Mouse (Mus musculus) naive thymus-derived CD4-positive, alpha-beta T cell, adult 2 months (primary cell): Measurements from ENCODE around the gene Gins1.

ENCODE experiments used
- DNase-seq: peaks from one replicate; pipeline ENCODE4 v3.0.0-alpha.2; 2011; ENCODE audit warnings: low read depth

Gene Gins1

DNA sequence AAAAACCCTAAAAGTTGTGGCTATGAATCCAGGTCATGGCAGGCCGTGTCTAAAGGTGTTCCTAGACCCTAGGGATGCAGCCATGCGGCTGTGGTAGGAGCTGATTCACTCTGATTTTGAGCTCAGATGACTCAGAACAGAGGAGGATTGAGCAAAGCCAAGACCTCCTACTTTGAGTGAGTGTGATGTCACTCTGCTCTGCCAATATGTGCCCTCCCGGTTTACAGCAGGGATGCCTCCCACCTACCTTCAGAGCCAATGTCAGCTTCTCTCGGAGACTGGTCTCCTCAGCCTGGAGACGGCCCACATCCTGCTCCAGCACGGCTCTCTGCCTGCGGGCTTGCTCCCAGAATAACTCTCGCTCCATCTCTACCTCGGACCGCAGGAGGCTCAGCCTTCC, 54.3 kb downstream of the Gins1 start:
- DNase-seq = no peak

DNA sequence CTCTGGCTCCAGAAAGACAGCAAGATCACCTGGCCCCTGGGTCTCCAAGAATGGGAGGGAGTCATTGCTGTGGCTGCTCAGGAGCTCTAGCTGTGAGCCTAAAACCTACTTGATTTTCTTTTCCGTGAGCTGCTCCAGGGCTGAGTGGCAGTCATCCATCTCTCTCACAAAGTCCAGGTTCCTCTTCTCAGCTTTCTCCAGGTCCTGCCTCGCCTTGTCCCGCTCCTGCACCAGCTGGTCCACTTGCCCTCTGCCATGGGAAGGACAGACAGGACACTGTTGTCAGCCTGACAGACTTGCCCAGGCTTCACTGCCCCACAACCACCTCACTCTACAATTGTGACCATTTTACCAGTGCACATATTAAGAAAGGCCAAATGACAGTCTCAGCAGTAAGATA, 58.0 kb downstream of the Gins1 start:
- no peak for DNase-seq

DNA sequence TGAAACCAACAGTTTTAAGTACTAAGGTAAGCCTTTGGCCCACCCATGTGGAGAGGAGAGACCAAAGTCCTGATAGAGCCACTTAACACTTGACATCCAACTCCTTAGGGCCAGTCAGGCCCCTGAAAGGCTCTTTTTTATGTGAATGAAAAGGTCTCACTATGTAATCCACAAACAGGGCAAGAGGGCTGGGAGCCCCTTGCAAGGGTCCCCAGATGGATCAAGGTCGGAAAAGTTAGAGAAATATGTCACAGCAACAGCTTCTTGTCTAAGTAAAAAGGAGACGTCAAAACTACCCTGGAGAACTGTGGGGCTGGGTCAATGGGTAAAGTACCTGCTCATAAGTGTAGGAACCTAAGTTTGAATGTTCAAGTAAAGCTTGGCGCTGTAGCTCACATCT, 59.4 kb downstream of the Gins1 start:
- no peak for DNase-seq

DNA sequence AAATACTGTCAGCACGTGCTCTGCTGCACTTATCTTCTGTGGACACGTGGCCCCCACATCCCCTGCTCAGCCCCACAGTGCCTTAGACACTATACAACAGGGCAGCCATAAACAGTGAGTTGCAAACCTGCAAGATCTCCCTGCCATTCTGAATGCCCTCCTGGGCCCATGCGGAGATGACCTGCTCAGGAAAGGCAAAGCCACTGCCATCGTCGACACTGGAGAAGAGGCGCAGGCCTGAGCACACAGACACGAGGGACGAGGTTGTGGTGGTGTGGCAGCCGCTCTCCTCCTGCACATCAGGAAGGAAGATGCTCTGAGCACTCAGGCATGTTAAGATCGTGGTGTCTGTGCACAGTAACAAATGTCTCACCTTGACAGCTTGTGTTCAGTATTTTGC, 60.8 kb downstream of the Gins1 start:
- no peak for DNase-seq

DNA sequence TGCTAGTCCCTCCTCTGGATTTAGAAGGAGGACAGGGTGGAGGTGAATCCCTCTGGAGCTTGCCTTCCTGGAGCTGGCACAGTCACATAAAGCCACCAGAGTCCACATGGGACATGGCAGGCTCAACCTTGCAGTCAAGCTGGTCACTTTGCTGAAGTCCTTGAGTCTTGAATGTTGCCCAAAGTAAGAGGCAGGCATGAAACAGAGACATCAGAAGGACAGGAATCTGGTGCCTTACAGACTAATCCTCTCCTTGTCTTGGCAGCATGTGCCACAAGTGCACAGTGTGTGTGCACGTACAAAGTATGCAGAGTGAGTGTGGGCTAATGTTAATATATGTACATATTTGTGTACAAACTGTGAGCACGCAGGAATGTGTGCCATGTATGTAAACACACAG, 62.3 kb downstream of the Gins1 start:
- no peak for DNase-seq

DNA sequence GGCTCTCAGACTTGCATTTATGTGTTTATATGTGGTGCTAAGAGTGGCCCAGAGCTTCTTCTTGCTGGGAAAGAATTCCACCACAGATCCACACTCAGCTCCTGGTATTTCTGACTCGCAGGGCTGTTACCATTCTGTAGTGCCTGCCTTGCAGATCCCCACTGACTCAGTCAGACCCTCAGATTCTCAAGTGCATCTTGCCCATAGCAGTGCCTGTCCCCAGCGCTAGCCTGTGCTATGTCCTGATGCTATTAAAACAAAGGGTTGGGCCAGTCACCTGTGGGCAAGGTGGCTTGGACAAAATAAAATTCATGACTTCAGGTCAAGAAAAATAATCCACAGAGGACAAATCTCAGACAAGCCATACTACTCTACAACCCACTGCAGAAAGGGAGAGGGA, 64.0 kb downstream of the Gins1 start:
- DNase-seq = no peak

DNA sequence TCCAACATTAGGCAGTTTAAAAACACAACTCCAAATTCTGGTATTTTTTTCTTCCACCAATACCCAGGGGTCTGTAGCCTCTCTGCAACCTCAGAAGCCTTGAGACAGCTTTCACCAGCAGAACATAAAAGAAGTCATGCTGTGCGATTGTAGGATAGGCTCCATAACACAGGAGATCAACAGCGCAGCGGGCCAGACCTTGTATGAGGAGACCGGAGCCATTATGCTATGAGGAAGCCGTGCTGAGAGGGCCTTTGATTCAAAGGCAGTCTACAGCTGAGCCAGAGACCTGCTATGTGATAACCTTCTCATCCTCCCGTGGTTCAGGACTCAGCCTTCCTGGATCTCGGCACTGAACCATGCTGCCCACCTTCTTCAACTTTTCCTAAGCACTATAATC, 66.7 kb downstream of the Gins1 start:
- DNase-seq = no peak

DNA sequence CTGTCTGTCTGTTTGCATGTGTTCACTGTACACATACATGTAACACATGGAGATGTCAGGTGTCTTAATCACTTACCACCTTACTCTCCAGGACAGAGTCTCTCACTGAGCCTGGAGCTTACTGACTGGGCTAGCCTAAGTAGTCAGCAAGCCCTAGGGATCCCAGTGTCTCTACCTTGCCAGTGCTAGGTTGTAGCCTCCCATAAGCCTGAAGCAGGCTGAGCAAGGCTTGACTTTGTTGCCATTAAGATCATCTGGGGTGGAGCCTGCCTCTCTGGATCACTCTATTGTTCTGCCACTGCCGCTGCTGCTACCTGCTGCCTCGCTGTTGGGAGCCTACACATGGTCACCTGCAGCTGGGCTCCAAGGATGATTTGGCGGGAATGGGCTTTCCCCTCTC, 67.5 kb downstream of the Gins1 start:
- DNase-seq = no peak

DNA sequence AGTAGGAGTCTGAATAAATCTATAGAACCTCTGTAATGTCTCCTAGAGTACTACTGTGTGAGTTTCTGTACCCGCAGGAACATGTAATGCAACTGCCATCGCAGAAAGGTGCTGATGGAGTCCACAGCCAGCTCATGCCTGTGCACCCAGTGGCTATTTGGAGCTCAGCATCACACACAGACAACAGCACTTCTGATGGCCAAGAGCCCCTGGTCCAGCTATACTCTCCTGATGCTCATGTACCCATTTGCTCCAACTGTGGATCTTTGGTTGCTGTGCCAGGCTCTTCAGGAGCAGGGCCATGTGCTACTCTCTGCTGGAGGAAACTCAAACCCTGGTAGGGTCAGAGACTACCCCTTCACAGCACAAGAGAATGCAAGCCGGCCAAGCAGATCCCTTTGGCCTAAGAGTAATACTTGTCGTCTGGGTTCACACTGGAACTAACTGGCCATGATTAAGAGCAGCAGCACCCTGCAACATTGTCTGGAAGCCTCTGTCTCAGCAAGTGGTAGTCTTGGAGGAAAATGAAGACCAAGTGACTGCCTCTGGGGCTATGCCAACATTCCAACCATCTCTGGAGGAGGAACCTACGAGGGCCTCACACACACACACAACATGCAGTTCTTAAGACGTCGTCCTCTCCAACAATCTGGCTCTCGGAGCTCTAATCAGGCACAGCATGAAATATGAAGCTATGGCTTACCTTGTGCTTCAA, 68.4 kb downstream of the Gins1 start:
- DNase-seq = no peak

DNA sequence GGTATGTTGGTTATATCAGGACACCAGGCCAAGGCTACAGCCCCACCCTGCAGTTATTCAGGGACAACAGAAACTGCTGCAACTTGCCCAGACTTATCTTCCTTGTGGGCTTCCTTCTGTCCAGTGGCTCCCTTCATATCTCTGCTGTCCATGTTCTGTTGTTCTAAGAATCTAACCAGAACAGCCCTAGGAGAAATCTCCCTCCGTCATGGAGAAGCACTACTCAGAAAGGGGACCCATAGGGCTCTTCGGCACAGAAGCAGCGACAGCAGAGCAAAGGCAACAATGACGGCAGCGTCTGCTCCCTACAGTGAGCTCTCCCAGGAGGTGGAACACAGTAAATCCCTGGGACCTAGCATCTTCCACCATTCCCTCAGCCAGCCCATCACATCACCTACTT, 71.7 kb downstream of the Gins1 start:
- DNase-seq = no peak

DNA sequence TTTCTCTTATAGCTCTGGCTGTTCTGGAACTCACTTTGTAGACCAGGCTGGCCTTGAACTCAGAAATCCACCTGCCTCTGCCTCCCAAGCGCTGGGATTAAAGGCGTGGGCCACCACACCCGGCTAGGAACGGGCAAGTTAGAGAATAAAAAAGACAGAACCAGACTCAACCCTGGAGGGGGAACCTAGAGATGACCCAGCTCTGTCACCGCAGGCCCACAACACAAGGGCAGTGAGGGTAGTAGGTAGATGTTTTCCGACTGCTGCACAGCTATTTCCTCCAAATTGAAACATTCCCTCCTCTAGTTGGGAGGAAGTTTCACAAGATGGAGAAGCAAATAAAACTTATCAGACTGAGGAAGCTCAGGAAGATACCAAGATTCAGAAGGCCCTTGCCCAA, 72.5 kb downstream of the Gins1 start:
- DNase-seq = no peak

DNA sequence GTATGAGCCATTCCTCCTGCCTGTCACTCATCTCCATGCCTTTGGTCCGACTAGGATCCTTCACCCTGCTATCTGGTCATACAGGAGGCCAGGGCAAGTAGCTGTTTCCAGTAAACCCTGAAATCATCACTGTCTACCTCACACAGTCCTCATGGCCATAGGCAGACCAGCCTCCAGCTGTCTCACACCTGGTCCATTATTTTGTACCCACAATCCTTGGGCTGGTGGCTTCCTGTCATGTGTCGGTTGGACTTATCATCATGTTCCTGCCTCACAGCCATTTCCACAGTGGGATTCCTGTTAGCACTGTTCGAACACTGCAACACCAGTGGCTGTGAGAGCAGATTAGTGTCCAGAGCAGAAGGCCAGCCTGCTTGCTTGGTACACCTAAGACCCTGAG, 73.6 kb downstream of the Gins1 start:
- no peak for DNase-seq

DNA sequence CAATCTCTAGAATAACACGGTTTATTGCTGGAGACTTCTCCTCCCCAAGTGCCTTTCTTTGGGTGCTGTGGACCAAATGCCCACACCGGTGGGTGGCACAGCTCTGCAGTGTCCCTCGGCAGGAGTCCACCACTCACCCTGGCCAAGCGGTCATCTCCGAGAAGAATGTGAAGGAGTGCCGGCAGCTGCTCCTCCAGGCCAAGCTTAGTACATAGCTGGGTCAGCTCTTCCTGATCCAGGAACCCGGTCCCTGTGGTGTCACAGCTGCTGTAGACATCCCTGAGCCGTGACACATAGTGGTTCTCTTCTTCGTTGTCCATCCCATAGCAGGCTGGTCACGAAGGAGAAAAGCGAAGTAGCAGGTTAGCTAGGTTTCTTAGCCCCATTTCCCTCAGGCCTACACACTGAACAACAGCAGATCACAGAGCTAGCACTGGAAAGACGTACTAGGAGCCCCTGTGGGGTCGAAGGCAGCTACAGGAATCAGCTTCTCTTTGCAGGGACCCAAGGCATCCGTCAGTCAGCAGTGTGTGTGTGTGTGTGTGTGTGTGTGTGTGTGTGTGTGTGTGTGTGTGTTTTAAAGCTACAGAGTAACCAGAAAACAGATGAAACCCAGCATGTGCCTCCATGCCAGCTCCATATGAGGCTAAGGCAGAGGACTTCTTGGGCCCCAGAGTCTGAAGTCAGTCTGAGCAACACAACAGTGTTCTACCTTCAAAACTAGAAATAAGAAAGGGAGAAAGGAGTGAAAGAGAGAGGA, 74.8 kb downstream of the Gins1 start:
- DNase-seq = no peak
